Mouse (Mus musculus) spleen, postnatal 4 days (tissue): Measurements from ENCODE around the gene Rcor2.

Experiments
- DNase-seq, 2 experiments: peaks; one replicate each; pipeline ENCODE4 v3.0.0; 2022; ENCODE audit warnings: low spot score in 2 of 2

The Rcor2 gene

GRCm38 (mm10) chr19:7264766-7265331 lies 2.3 kb upstream of the Rcor2 start:
- DNase-seq = no peak

DNA sequence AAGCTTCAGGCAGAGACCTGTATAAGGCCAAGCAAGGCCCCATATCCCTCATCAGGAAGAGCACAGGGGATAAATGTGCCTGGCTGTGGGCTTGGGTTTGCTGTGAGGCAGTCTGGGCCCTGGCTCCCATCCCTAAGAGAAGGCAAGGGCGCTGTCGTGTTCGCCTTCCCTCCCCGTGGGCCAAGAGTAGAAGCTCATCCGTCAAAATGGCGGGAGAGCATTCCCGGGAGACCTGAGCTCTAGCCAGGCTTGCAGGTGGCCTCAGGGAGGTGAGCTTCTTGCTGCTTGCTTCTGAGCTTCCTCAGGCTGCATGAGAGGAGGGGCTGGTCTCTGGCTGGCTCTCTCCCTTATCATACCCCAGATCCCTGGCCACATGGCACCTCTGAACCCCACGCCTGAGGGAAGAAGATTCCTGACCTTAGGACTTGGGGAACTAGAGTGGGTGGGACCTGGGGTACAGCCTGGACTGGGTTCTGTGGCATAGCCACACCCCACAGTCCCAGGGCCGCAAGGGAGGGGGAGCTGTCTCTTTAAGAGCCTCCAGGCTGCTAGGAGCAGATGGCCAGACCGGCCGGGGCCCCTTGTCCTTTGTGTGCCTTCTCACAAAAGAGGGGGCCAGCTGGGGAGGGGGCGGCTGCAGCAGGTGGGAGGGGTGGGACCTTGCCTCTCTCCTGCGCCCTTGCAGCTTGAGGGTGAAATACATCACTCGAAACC lies 1.5 kb upstream of the Rcor2 start:
- no peak for DNase-seq

DNA sequence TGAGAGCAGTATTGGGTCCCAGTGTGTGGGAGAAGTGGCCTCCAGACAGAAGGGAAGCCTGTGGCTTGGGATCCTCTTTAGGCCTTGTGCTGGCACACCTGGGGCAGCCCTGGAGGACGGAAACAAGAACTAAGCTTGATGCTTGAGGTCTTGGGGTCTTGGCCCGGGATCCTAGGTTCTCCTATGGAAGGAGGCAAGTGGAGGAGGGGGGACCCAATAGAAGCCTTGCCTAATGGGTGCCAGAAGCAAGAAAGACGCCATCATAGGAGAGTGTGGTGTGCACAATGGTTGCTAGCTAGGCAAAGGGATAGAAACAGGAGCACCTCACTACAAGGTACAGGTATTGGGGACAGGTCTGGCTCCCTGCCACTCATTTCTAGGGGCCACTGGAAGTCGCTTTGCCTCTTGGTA lies 699 bp upstream of the Rcor2 start:
- no peak for DNase-seq

GRCm38 (mm10) chr19:7267781-7268721 lies 926 bp downstream of the Rcor2 start:
- peak; percentile 73 to 84 for DNase-seq

GRCm38 (mm10) chr19:7268722-7269090 lies 1.6 kb downstream of the Rcor2 start:
- DNase-seq = peak; percentile 76 to 92

DNA sequence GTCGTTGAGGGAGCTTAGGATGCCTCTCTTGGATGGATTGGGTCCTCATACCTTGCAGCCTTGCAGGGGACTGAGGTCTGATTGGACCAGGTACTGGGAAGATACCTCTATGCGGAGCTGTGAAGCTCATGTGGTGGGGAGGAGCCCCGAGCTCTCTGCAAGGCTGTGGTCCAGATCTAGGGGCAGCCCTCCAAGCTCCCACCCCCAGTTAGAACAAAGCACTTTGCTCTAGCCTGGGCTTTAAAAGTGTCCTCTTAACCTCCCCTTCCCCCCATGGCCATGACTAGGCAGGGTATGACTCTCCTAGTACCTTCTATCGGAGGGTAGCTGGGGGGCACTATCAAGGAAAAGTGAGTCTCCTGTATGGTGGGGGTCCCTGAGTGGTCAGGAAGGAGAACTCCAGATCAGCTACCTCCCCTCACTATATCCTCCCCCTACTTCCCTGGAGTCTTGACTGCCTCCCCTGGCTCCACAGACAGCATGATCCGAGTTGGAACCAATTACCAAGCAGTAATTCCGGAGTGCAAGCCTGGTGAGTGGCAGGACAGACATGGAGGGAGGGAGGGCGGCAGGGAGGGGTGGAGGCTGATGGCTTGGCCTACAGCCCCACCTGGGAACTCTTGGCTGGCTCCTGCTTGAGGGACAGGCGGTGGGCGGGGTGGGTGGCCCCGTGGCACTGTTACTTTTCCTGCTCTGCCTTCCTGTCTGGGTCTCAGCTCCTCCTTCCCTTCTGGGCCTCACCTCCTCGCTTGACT lies 2.3 kb downstream of the Rcor2 start:
- no peak for DNase-seq

GRCm38 (mm10) chr19:7273486-7273885 lies 6.4 kb downstream of the Rcor2 start:
- no peak for DNase-seq

GRCm38 (mm10) chr19:7274326-7274990 lies 7.3 kb downstream of the Rcor2 start:
- no peak for DNase-seq

- no peak for DNase-seq
Measured at GRCm38 (mm10) chr19:7275131-7275789, 8.1 kb downstream of the Rcor2 start.

DNA sequence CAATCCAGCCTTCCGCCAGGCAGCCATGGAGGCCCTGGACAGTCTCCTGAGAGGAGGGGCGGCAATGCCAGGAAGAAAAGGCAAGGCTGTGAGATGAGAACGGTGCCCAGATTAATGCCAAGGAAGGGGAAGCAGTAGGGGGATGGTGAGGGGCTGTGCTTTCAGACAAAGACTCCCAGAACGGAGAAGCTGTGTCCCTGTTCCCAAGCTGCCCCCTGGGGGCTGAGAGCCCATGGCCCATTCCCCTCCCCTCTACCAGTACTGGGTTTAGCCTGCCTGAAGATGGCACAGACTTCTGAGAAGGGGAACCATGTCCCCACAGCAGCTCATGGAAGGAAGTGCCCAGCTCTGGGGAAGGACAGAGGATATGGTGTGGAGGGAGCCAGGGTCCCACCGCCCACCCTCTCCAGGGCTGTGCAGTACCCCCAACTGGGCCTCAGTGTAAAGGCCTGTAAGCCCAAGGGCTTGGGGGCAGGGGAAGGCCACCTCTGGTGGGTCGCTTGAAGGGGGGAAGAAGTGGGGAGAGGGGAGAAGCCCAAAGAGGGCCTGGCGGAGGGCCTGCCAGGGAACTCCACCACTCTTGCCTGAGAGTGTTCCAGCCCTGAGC lies 9.0 kb downstream of the Rcor2 start:
- DNase-seq = no peak

DNA sequence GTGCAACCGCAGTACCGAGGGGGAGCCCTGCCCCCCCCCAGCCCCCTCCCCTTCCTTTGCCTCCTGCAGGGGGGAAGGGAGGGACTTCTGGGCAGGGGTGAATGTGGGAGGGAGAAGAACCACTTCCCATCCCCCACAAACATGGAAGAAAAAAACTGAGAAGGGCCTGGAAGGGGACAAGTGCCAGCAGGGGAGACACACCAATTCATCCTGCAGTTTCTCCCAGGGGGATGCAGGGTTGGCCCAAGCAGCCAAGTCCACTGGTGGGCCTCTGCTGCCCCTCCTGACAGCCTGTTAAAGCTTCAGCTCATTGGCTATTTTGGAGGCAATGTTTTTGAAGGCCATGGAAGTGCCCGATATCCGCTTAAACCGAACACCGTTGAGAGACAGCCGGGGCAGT lies 9.7 kb downstream of the Rcor2 start:
- DNase-seq = no peak

GRCm38 (mm10) chr19:7278200-7278906 lies 11.2 kb downstream of the Rcor2 start:
- no peak for DNase-seq

GRCm38 (mm10) chr19:7279114-7279513 lies 12.0 kb downstream of the Rcor2 start:
- peak in 1 of 2 experiments; percentile 71 for DNase-seq

DNA sequence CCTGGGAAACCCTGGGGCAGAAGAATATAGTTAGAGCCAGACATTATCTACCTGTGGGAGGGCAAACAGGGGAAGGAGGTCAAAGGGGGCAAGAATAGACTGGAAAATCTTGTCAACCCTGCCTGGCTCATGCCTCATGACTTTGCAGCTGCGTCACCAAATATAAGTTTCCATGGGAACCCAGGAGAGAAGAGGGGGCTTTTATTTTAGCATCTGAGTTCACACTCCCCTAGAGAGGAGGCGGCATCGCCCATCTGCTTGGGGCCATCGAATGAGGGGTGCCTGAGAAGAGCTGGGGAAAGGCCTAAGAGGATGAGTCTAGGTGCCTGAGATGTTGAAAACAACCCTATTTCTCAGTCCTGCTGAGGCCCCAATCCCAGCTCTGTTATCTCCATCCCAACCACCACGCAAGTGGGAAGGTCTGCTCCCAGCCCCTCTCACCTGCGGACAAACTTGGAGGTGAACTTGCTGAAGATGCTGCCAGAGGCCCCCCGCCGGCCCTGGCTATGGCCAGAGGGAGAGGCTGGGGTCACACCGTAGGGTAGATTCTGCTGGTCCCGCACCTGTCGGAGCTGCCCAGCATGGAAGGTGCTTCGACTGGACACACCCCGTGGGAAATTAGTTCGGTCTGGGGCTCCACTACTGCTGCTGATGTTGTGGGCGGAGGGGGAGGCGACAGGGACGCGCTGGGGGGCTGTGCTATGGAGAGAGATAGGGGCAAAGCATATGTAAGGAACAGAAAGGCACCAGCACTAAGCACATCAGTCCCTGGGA lies 13.6 kb downstream of the Rcor2 start:
- DNase-seq = no peak

DNA sequence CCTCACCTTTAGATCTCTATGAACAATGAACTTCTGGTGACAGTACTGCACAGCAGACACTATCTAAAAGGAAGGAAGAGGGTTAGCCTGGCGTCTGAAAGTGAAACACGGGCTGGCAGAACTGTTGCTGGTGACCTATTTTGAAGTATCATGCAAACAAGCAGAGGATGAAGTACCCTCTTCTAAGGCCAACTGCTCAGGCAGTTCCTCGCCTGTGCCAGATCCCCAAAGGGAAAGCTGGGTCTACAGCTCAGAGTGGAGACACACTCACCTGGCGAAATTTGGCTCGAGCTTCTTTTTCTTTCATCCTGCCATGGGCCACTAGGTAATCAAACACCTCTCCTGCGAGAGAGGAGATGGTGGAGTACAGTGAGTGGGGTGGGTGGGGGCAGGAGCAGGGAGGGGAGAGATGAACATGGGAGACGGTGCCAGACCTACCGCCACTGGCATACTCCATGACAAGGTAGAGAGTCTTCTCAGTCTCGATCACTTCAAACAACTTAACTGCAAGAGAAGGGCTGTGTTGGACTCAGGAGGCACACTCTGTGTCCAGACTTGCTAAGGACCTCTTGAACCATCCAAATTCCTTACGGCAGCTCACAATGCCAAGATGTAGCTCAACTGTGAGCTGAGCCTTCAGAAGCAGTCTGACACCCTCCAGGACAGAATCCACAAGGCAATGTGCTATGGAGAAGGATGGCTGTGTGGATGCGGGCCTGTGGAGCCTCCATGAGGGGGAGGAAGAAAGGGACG lies 19.6 kb downstream of the Rcor2 start:
- DNase-seq = no peak

DNA sequence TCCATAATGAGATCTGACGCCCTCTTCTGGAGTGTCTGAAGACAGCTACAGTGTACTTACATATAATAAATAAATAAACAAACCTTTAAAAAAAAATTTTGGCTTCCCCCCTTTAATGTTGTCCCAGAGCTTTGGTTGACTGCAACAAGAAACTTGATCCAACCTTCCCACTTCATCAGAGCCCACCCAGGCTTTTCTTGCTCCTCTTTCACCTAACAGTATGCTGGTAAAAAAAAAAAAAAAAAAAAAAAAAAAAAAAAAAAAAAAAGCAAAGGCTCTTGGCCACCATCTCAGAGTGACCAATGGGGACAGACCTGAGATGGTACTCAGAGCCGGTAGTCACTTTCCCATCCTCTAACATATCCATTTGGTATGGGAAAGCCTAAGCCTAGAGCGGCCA lies 21.2 kb downstream of the Rcor2 start:
- no peak for DNase-seq

- no peak for DNase-seq
Measured at GRCm38 (mm10) chr19:7289767-7290166, 22.6 kb downstream of the Rcor2 start.
